Mouse (Mus musculus) CH12.LX (cell line): ENCODE results near the gene Wipi2.

Experiments used
- CTCF ChIP-seq, 2 experiments: IDR thresholded peaks in 1 of 2; conservative IDR thresholded peaks in 1 of 2; 2 replicates each; pipeline ENCODE4 v1.5.1; 2011 to 2012; ENCODE audit warnings: low read depth in 2 of 2, low read length in 2 of 2, improper control_type of control experiment in 1 of 2, inconsistent platforms in 1 of 2, mild to moderate bottlenecking in 1 of 2, moderate library complexity in 1 of 2
- ELF1 ChIP-seq: IDR thresholded peaks from 2 replicates; pipeline ENCODE4 v1.6.1; 2014; ENCODE audit warnings: low read depth, mild to moderate bottlenecking, inconsistent platforms, low read length, improper control_type of control experiment
- EP300 ChIP-seq: IDR thresholded peaks from 2 replicates; pipeline ENCODE4 v1.6.1; 2011; ENCODE audit warnings: low read length, improper control_type of control experiment
- IRF4 ChIP-seq: IDR thresholded peaks from 2 replicates; pipeline ENCODE4 v1.6.1; 2014; ENCODE audit warnings: low read depth, mild to moderate bottlenecking, inconsistent platforms, low read length, improper control_type of control experiment
- KAT2A ChIP-seq: IDR thresholded peaks from 2 replicates; pipeline ENCODE4 v1.6.1; 2012; ENCODE audit warnings: low read length, improper control_type of control experiment, inconsistent platforms; ENCODE audit not compliant: insufficient replicate concordance
- MXI1 ChIP-seq: IDR thresholded peaks from 2 replicates; pipeline ENCODE4 v1.6.1; 2011; ENCODE audit warnings: mild to moderate bottlenecking, low read depth, low read length, improper control_type of control experiment
- NRF1 ChIP-seq: IDR thresholded peaks from 2 replicates; pipeline ENCODE4 v1.6.1; 2014; ENCODE audit warnings: low read depth, mild to moderate bottlenecking, inconsistent platforms, low read length, improper control_type of control experiment, moderate library complexity
- POLR2A ChIP-seq: IDR thresholded peaks from 2 replicates; pipeline ENCODE4 v1.6.1; 2011; ENCODE audit warnings: low read depth, mild to moderate bottlenecking, improper control_type of control experiment, low read length
- POLR2AphosphoS2 ChIP-seq: IDR thresholded peaks from 2 replicates; pipeline ENCODE4 v1.6.1; 2011; ENCODE audit warnings: low read depth, low read length, improper control_type of control experiment
- RAD21 ChIP-seq: IDR thresholded peaks from 2 replicates; pipeline ENCODE4 v1.6.1; 2011; ENCODE audit warnings: low read depth, mild to moderate bottlenecking, low read length, improper control_type of control experiment, moderate library complexity
- USF2 ChIP-seq: conservative IDR thresholded peaks from 2 replicates; pipeline ENCODE4 v1.6.1; 2011; ENCODE audit warnings: low read depth, low read length, improper control_type of control experiment
- ZC3H11A ChIP-seq: IDR thresholded peaks from 2 replicates; pipeline ENCODE4 v1.6.1; 2012; ENCODE audit warnings: low read depth, mild to moderate bottlenecking, inconsistent platforms, low read length, improper control_type of control experiment
- ZKSCAN1 ChIP-seq: IDR thresholded peaks from 2 replicates; pipeline ENCODE4 v1.6.1; 2012; ENCODE audit warnings: low read depth, inconsistent platforms, low read length, improper control_type of control experiment, borderline replicate concordance

- TF ChIP-seq CTCF (conservative IDR thresholded peaks at IDR 0.05 in 1 of 2, IDR thresholded peaks at IDR 0.05 in 1 of 2; ENCODE audit: low read depth in 2 of 2, low read length in 2 of 2): no peak
- no peak for TF ChIP-seq KAT2A
- no peak for TF ChIP-seq POLR2A
- TF ChIP-seq USF2: no peak
- no peak for TF ChIP-seq ZKSCAN1
- TF ChIP-seq ELF1: no peak
- no peak for TF ChIP-seq EP300
- TF ChIP-seq MXI1: no peak
- no peak for TF ChIP-seq ZC3H11A
- no peak for TF ChIP-seq RAD21
- TF ChIP-seq NRF1: no peak
- TF ChIP-seq IRF4: no peak
- TF ChIP-seq POLR2AphosphoS2: no peak
These were observed 29.7 kb upstream of the Wipi2 start for GRCm38 (mm10) chr5:142597648-142598390.
